Mouse (Mus musculus) cerebellum, postnatal 36 days (tissue): ENCODE data around the gene Armh3.

Experiments used
- DNase-seq, 2 experiments: peaks; one replicate each; pipeline ENCODE4 v3.0.0; 2021 to 2022; ENCODE audit warnings: mixed read lengths in 2 of 2

Armh3 gene

DNA sequence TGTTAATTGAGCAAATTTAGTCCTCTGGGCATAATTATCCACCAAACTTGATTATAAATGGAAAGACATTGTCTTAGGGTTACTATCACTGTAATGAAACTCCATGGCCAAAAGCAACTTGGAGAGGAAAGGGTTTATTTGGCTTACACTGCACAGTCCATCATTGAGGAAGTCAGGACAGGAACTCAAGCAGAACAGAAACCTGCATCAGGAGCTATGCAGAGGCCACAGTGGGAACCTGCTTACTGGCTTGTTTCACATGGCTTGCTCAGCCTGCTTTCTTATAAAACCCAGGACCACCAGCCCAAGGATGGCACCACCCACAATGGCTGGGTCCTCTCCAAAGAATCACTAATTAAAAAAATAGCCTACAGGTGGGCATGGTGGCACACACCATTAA lies 13.9 kb downstream of the Armh3 start:
- no peak for DNase-seq

DNA sequence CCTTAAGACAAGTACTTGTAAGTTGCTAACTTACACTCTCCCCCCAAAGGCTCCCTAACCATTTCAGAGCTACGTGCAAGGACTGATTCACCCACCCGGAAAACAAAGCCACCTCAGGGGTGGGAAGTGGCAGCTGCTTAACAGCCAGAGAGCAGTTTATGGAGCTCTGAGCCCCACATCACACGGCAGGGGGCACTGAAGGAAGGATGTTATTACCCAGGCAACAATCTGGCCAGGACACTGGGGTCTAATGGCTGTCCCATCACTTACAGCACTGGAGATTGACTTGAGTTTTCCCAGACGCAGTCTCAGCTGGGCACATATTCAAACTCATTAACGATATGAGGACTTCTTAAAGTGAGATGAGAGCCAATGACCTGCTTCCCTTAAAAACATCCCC lies 37.5 kb downstream of the Armh3 start:
- no peak for DNase-seq

DNA sequence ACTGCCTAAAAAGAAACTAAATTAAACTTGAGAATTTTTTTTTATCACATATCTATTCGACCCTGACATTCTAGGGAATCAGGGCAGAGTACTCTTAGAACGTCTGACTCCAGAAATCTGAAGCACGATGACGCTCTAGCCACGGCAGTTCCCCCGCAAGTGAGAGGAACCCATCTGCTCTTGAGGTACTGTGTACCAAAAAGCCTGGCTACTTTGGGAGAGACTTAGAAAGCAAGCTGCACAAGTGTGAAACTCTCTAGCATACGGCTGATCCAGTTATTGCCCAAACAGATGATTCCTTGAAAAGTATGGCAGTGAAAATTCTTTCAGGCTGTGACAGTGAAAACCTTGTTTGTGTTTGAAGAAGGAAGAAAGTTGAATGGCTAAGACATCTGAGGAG lies 41.6 kb downstream of the Armh3 start:
- DNase-seq, result no peak

DNA sequence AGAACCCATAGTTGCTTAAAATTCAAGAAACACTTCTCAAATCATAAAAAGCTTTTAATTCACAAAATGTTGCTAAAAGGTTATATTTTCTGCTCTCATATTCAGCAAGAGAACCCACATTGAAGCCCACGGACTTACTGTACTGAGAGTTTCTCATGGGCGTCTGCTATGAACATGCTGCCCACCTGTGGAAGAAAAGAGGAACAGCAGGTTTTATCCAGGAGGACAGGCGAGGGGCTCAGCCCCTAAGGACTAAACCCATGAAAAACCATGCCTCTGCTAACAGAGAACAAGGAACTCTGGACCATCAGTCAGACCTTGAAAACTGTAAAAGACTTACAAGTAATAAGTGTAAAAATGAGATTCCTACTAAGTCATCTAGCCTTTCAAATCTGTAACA lies 45.0 kb downstream of the Armh3 start:
- peak in 1 of 2 experiments; percentile 15 for DNase-seq

DNA sequence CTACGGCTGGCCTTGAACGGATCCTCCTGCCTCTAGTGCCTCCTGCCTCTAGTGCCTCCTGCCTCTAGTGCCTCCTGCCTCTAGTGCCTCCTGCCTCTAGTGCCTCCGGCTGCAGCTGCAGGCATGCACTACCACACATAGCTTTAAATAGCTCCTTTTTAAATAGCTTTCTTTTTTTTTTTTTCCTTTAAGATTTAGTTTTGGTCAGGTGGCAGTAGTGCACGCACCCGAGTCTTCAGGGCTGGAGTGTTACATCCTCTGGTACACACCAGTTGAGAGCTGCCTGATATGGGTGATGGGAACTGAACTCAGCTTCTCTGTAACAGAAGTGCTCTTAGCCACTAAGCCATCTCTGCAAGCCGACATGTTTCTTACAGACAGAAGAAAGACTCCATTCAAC lies 49.1 kb downstream of the Armh3 start:
- no peak for DNase-seq

DNA sequence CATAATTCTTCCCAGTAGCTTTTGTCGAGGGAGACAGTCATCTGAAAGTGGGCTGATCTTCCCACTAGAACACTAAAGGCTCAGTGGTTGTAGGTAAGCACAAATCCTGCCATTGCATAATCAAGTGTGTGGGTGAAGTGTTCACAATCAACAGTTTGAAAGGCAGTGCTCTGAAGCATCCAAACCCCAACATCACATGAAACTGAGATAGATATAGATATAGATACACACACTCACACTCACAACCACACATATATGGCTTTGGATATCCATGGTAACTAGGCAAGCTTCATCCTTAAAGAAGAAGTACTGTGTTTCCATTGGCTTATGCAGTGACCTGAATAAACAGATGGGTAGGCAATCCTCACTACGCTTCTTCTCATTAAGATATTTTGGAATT lies 50.5 kb downstream of the Armh3 start:
- DNase-seq, result no peak

DNA sequence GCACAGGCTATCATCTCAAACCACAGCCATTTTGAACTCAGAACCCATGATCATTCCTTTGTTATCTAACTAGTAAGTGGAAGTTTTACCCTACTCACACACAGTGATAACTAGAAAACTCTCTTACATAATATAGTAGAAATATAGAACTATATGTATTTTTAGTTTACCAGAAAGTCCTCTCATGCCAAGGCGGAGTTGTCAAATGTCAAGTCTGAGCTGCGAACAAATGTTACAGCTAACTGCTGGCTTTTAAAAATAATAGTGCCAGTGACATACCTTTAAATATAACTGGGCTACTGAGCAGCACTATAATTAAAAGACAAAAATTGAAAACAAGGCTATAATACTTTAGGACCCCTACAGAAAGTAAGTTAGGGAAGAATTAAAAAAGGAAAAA lies 51.0 kb downstream of the Armh3 start:
- DNase-seq, result no peak

DNA sequence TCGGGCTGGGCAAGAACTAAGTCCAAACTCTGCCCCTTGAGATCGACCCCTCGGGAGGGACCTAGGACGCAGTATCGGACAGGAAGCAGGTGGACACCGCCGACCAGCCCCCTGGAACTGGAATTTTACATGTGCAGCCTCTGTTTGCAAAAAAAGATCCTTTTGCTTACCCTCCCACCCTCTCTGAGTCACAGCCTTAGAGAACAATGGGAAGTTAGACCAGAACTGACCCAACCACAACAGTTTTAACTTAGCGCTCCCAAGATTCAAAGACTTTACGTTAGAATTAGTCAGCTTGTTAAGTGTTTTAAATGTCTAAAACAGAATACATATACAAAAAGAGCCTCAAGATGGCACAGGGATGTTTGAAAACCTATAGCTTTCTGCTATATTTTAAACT lies 51.7 kb downstream of the Armh3 start:
- DNase-seq, result no peak

DNA sequence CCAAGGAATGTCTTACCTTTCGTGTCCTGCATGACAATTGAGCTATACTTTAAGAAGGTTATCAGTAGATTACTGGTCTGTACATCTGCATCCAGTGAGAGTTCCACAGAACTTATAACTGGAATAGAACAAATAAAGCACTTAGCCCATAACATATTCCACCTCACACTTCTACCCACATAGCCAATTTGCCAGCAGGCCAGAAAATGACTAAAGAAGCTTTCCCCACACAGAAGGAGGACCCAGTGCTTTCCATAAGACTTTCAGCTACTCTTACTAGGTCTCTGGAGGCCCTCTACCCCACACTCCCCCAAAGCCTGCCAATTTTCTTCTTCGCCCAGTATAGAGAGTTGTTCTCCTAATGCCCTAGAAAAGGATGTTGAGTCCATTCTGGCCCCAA lies 52.3 kb downstream of the Armh3 start:
- DNase-seq, result no peak

DNA sequence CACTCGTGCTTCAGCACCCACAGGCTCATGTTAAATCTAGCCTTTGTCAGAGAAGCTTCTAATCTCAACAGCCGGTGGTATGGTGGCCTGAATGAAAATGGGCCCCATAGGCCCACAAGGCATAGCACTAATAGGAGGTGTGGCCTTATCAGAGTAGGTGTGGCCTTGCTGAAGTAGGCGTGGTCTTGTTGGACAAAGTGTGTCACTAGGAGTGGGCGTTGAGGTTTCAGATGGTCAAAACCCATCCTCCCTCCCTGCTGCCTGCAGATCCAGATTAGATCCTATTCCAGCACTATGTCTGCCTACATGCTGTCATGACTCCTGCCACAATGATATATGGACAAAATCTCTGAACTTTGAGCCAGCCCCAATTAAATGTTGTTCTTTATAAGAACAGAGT lies 54.5 kb downstream of the Armh3 start:
- DNase-seq, result no peak

DNA sequence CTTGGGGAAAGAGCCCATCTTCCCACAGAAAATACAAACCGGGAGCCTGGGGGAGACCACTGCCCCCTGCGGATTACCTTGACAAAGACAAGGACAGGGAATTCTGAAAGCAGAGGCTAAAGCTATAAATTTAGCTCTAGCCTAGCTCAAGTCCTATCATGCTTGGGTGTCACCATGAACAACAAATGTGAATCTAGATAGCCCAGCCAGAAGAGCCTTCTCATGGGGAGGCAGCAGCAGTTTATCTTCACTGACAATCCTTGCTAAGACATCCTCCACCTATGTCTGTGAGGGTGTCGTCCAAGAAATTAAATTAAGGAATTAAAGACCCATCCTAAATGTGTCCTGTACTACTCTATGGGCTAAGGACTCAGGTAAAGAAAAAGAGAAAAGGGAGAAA lies 60.2 kb downstream of the Armh3 start:
- DNase-seq, result no peak

DNA sequence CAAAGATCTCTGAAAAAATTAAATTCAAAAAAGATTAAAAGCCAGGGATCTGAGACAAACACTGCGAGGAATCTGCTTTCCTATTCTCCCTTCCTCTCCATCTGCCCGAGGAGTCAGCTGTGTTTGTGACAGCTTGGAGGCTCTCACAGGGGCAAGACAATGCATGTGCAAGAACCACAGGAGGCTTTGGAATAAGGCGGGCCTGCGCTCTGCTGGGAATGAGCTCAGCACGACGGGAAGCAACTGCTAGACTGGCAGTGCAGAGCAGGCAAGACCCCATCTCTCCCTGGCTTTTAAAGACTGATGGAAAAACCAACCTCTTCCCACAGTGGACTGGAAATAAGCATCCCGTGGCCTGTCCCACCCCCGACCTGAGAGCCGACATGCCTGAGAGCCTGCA lies 60.8 kb downstream of the Armh3 start:
- DNase-seq, result peak; percentile 54 to 59

DNA sequence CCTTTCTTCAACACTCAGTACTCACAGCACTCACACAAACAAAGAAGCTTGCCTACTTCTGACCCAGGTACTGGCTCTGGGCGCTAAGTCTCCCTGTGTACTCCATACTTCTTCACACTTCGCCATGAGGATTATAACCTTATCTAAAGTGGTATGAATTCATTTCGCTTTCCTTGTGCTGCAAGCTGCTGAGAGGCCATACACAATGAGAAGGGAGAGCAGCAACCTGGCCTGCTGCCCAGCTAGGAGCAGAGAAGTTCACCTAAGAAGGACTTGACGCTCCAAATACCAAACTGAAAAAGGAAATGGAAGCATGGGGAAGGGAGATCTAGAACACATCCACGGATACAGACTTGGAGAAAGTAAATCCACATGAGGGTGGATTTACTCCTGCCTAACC lies 71.1 kb downstream of the Armh3 start:
- DNase-seq, result no peak

DNA sequence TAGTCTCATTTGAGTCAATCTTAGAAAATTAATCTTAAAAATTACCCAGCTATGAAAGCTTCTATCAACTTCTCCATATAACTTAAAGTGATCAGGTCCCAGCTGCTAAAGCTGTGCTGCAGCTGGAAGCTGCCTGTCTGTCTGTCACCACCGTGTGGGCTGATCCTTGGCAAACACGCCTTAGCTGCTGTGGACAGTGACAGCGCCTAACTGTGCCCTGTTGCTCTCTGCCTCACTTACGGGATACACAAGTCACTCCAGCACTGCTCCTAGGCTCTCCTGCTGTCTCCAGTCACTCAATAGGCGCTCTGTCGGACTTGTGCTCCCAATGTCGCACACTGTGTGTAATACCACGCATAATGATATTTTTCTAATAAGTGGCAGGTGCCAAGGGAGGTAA lies 71.9 kb downstream of the Armh3 start:
- no peak for DNase-seq

DNA sequence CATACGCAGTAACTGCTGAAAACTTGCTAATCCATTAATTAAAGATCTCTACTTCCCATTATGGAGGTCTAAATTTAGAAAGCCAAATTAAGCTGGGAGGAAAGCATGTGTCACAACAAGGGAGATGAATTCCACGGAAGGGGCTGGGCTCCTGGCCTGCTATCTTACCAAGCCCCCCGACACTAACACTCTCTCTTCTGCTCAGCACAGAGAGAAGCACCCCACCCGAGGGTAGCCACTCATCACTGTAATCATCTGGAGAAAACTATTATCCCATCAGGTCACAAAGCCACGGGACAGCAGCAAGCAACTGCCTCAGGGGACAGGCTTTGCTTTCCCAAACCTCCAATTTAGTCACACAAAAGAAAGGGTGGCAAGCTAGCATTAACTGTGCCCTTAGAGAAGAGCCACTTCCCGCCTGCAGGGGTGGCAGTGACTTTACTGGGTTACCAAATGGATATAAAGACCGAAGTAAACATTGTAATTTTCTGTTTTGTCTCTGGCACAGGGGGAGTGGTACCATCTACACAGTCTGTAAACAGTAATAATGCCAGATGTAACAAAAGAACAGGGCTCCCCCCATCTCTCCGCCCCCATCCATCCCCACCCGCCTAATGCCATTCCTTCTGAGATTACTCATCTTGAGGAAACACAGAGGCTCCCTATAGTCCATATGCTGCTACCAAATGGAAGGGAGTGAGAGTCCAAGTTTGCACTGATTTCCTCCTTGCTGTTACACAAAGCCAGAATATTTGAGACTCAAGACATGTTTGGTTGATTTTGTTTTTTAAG lies 77.8 kb downstream of the Armh3 start:
- no peak for DNase-seq

DNA sequence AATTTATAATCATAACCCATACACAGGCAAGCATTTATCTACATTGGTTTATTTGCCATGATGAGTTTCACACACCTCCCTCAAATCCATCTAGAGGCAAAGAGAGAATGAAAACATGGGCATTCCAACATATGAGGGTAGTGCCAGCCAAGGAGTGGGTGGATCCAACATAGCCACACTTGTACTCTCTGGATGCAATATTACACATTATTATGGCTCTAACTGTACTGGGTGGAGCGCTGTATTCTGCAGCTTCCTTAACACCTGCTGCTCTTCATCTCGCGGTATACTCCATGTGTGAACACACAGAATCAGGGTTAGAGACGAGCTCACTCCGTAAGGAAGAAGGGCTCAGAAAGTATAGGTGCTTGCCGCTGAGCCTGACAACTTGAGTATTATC lies 79.9 kb downstream of the Armh3 start:
- DNase-seq, result no peak

DNA sequence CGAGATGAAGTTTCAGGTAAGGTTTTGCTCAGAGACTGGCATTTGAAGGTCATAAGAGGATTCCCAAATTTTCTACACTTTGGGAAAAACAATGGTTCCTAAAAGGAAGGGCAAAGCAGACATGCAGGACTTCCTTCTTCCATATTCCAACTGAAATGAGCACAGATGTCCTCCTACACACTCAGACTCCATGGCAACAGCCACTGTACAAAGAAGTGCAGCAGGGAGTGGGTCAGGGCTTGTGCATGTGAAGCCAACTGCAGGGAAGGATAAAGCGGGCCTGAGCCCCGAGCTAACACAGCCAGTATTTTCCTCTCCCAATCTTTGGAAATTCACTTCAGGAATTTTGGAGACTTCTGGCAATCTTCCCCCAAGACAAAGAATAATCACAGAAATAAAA lies 80.4 kb downstream of the Armh3 start:
- DNase-seq, result no peak

DNA sequence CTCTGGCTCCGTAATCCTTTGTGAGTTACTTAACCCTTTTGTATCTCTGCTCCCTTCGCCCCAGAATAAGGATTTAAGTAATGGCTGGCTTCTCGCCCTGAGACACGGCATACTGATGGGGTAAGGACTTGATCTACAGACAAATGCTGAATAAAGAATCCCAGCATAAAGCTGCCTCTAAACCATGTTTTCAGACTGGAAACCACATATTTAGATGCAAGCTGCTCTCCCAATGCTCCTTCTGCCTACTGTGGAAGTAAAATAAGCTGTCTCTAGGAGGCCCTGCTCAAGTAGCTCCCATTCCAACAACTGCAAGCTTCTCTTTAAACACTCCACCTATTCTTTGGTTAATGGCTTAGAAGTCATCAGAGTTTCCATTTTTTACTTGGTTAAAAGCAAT lies 81.8 kb downstream of the Armh3 start:
- no peak for DNase-seq

DNA sequence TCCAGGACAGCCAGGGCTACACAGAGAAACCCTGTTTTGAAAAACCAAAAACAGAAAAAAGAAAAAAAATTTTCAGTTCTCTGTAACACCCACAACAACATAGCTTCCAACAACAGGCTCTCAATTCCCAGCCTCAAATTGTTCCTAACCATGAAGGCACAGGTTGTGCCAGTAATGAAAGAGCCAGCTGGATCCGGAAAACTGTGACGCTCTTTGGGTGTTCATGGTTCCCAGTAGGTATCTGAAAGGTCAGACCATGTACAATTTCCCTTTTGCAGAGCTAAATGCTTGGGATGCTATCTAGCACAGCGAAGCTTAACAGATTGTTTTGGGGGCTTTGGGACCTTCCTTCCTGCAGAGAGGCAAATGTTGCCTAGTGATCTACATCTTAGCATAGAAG lies 82.3 kb downstream of the Armh3 start:
- DNase-seq, result no peak

DNA sequence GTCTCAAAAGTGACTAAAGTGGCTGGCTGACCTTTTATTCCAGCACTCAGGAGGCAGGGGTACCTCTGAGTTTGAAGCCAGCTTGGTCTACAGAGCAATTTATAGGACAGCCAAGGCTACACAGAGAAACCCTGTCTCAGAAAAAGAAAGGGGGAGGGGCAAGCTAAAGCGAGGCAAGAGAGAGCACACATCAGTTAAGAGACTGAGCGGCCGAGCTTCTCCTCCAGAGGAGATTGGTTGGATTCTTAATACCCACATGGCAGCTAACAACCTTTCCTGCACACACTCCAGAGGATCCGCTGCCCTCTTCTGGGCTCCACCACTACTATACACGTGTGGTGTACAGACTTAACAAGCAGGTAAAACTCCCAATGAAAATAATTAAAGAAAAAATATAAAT lies 85.3 kb downstream of the Armh3 start:
- DNase-seq, result no peak

DNA sequence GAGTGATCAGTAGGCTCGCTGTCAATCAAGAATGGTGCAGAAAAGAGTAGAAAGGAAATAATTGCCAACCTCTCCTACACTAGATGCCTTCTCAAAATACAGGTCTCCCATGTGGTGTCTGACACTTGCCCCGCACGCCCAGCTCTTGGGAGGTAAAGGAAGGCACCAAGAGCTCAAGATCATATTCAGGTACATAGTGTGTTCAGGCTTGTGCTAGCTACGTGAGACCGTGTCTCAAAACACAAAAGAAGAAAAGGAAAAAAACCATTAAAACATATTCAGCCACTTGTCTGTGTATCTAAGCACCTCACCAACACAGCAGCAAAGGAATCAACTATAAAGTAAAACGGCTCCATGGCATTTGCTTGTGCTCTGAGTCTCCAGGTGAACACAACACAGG lies 85.9 kb downstream of the Armh3 start:
- DNase-seq, result no peak

DNA sequence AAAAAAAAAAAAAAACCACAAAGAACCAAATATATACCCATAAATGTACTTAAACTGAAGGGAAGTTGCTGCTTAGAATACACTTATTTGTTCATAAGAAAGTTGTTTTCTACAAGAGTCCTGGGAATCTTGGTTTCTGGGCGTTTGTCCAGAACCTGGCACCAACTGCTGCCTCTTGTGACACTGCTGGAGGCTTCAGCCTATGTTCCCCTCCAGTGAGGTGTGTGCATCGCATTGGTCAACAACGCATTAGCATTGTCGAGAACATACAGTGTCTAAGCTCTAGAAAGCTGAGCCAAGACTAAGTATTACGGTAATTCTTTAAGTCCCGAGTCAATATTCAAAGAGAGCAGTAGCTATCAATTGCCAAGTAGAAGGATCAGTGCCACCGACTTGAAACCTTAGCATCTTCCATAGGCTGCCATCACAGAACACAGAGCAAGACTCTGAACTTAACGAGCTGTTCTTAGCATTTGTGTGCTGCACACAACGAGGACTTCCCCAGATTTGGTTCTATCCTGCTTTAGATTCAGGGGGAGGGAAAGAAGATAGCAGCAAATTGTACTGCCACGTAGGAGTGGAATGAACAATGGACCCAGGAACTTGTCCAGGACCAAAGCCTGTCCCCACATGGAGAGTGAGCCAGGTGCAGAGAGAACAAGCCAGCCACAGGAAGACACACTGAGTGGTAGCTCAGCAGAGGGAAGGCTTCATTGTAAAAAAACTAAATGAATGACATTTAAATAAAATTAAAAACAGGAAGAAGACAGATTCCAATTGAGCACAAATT lies 86.9 kb downstream of the Armh3 start:
- peak; percentile 23 to 28 for DNase-seq

DNA sequence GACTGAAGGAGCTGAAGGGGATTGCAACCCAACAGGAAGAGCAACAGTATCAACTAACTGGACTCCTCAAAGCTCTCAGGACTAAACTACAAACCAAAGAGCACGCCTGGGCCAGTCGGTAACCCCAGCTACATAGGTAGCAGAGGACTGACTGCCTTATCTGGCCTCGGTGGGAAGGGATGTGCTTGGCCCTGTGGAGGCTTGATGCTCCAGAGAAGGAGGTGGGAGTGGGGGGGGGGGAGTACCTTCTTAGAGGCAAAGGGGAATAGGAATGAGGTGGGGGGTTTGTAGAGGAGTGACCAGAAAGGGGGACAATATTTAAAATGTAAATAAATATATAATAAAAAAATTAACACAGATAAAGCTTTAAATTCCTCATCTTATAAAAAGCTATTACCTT lies 90.0 kb downstream of the Armh3 start:
- no peak for DNase-seq

DNA sequence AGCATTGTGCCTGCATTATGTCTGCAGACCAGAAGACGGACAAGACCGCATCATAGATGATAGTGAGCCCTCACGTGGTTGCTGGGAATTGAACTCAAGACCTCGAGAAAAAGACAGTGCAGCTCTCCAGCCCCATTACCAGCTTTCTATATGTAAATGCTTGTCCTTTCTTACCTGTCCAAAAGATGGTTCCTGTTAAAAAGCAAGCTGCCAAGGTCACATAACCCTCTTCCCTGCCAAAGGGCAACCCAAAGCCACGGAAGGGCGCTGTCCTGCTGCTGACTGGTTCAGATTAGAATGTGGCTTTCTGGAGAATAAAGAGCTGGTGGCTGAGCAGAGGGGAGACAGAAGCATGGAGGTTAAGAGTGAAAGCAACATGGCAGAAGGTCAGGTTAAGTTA lies 90.9 kb downstream of the Armh3 start:
- DNase-seq, result no peak

DNA sequence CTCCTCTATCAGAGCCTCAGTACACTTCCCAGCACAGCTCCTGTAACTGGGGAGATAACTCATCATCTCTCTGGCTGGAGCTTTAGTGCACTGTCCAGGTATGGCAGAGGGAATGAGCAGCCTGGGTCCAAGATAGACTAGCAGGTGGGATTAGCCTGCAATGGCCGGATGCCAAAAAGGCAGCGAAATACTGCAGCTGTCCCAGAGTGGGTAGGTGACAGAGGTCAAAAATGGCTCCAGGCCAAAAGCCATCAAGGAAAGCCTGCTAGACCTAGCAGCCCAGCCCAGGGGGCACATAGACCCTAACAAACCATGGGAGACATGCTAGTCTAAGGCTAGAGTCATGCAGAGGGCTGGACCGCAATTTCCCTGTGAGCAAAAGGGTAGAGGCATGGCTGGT lies 94.4 kb downstream of the Armh3 start:
- DNase-seq, result peak; percentile 13 to 18
